Mouse (Mus musculus) heart, adult 2 months (tissue): ENCODE results near the gene Cct4. TPM values are rescaled to one million over a fixed set of nuclear protein-coding genes. Genes with fewer than 3 reads are reported as not detected.

Source experiments
- DNase-seq, 2 experiments: peaks; one replicate each; pipeline ENCODE4 v3.0.0; 2021
- H3K27ac ChIP-seq: fragments of 200-600 bp; 2 replicates; pipeline ENCODE4 v1.8.1; 2022
- H3K27me3 ChIP-seq: fragments of 200-500 bp; 2 replicates; pipeline ENCODE4 v1.6.1; 2012; ENCODE audit warnings: mild to moderate bottlenecking, low read length, inconsistent platforms, mixed read lengths; ENCODE audit not compliant: control insufficient read depth, insufficient read depth
- H3K36me3 ChIP-seq: fragments of 200-500 bp; 2 replicates; pipeline ENCODE4 v1.6.1; 2012; ENCODE audit warnings: low read length, inconsistent platforms; ENCODE audit not compliant: control insufficient read depth, insufficient read depth
- H3K4me1 ChIP-seq: fragments of 200-500 bp; 2 replicates; pipeline ENCODE4 v1.6.1; 2011; ENCODE audit warnings: low read length; ENCODE audit not compliant: control insufficient read depth, insufficient read depth
- H3K4me3 ChIP-seq: fragments of 200-600 bp; 2 replicates; pipeline ENCODE4 v1.8.1; 2022
- H3K79me2 ChIP-seq: fragments of 200-500 bp; replicated peaks from 2 replicates; pipeline ENCODE4 v1.6.1; 2012; ENCODE audit warnings: mild to moderate bottlenecking, inconsistent platforms, low read length, moderate library complexity, mixed read lengths; ENCODE audit not compliant: control insufficient read depth, insufficient read depth
- H3K9ac ChIP-seq: fragments of 200-500 bp; 2 replicates; pipeline ENCODE4 v1.6.1; 2012; ENCODE audit warnings: low read depth, mild to moderate bottlenecking, control low read depth, inconsistent platforms, low read length, mixed read lengths
- CTCF ChIP-seq: fragments of 200-600 bp; IDR thresholded peaks from 2 replicates; pipeline ENCODE4 v1.8.1; 2022; ENCODE audit warnings: antibody characterized with exemption, mild to moderate bottlenecking, moderate library complexity
- EP300 ChIP-seq: fragments of 200-500 bp; IDR thresholded peaks from 2 replicates; pipeline ENCODE4 v1.6.1; 2011; ENCODE audit warnings: low read depth, low read length, control low read depth; ENCODE audit not compliant: insufficient read depth
- POLR2A ChIP-seq: fragments of 200-500 bp; IDR thresholded peaks from 2 replicates; pipeline ENCODE4 v1.6.1; 2011; ENCODE audit warnings: mild to moderate bottlenecking, low read depth, low read length, control low read depth; ENCODE audit not compliant: insufficient read depth
- WGBS: fragments of 180-500 bp; shearing (Covaris S2); methylation state at CpG from one replicate; pipeline ENCODE4 v1.1.7; 2018; 5-methylcytosine and 5-hydroxymethylcytosine counted together
- intact Hi-C: fragments of 180-260 bp; cut with DNase I; formaldehyde crosslinking; loops from one replicate; pipeline ENCODE4 v1.15.1; 2025
- long read RNA-seq: library from polyadenylated mRNA; stranded (forward); transcript quantifications from one replicate; pipeline ENCODE4 v2.0.0, GENCODE M21; 2021
- polyA plus RNA-seq: library from polyadenylated mRNA; depleted of rRNA; stranded (reverse); fragments of >200 nt; gene quantifications from 2 replicates; pipeline ENCODE4 v1.2.3, GENCODE M21; 2012; rRNA removed
- total RNA-seq, 2 experiments: library from RNA; stranded (reverse); gene quantifications; 2 replicates each; pipeline ENCODE4 v1.2.3; 2021

Gene Cct4
- total RNA-seq (100 to 1,000 TPM; 114 to 129 TPM), polyA plus RNA-seq (54.2 and 72.3 TPM in 2 replicates)
- long read RNA-seq, transcript Cct4-204 (14 exons, 2,484 nt): major isoform, 174 of 180 reads
- long read RNA-seq, partial matches to known transcripts: 2 of 180 reads
- long read RNA-seq, other reads (novel, unspliced or antisense): 4 of 180 reads

DNA sequence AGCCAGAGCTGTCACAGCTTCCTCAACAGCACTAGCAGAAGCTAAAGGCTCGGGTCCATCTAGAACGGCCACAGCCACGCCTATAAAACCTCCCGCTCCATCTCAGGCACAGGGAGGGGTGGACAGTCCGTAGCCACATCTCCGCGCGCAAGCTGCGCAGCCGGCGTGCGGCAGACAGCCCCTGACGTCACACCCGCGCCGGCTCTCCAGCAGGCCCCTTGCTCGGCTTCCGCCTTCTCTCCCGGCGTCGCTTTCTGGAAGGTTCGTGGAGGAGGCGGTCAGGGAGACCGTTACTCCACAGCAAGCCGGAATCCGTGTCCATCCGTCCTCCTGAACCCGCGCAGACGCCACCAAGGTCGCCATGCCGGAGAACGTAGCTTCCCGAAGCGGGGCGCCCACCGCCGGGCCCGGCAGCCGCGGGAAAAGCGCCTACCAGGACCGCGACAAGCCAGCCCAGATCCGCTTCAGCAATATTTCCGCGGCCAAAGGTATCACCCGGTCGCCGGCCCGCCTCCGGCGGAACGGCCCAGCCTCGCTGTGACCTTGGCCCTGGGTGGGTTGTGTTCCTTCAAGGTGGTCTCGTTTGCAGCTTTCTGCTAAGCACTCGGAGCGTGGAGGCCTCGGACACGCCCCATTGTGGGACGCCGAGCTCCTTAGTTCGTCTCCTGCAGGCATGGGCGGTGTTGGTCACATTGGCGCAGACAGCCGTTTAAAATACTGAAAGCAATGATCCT is at the start of gene Cct4:
Gene Cct4 (plus strand): TSS at position 127 of the 734 bp plus-strand sequence.
- under 1% methylated on average over 66 of the region's 66 CpGs for WGBS
- intact Hi-C loops: loop anchor here (2.0 to 10.0 kb wide), 4 partner anchors 16 to 904 kb away; partner anchors contain the start of genes Fam161a and Papolg

DNA sequence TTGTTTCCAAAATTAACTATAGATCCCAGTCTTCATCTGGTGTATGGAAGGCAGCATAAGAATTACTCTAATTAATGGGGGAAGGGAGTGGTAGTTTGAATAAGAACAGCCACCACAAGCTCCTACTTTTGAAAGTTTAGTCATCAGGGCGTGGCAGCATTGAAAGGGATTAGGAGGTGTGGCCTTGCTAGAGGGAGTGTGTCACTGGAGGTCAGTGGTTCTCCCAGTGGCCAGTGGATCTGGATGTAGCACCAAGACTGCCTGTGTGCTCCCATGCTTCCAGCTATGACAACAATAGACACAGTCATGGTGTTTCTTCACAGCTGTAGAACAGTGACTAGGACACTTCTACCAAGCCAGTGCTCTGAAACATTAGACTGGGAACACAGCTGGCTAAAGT is 41.2 kb upstream of the Cct4 start:
- WGBS: 97% methylated on average over 1 of the region's 1 CpGs
- intact Hi-C loops: no loop called here
- no peak for TF ChIP-seq EP300
- TF ChIP-seq CTCF: no peak
- TF ChIP-seq POLR2A: no peak
- no peak for DNase-seq
- Histone ChIP-seq H3K27ac (no peak overlapping the region), H3K27me3 (no peaks in the 10 kb centered on the region), H3K79me2 (no peaks in the 10 kb centered on the region), H3K36me3 (no peaks in the 10 kb centered on the region; the same call in 1 of the 2 replicates), H3K4me1 (no peaks in the 10 kb centered on the region), H3K9ac (no peak overlapping the region), H3K4me3 (no peak overlapping the region)

More for the DNA sequence above, at the start of gene Cct4:
- Histone ChIP-seq H3K27me3 (no peaks in the 10 kb centered on the region), H3K4me1 (peaks cover 6% of the 10 kb centered on the region), H3K36me3 (peaks cover 6% of the 10 kb centered on the region; the same call in 1 of the 2 replicates), H3K27ac (peak within 1 kb of the TSS; percentile 65), H3K4me3 (peak within 1 kb of the TSS; percentile 67), H3K9ac (peak within 1 kb of the TSS; percentile 80), H3K79me2 (peaks cover 2% of the 10 kb centered on the region; the same call in 1 of the 2 replicates)
- TF ChIP-seq EP300 (peak; percentile 65), CTCF (no peak), POLR2A (peak; percentile 87)
- DNase-seq: peak; percentile 96 to 97

- H3K27ac ChIP-seq: no peak overlapping the region
- H3K79me2 ChIP-seq: no peaks in the 10 kb centered on the region
- WGBS: 93% methylated on average over 6 of the region's 6 CpGs
- no peaks in the 10 kb centered on the region; the same call in 1 of the 2 replicates for H3K36me3 ChIP-seq
- DNase-seq: no peak
- no peaks in the 10 kb centered on the region for H3K27me3 ChIP-seq
- H3K4me3 ChIP-seq: no peak overlapping the region
- no peak overlapping the region for H3K9ac ChIP-seq
- no peaks in the 10 kb centered on the region for H3K4me1 ChIP-seq
- intact Hi-C loops: no loop called here
- TF ChIP-seq CTCF (no peak), POLR2A (no peak), EP300 (no peak)
Observed at GRCm38 (mm10) chr11:22950131-22950530, 40.2 kb upstream of the Cct4 start.

GRCm38 (mm10) chr11:22952668-22953067 is 37.7 kb upstream of the Cct4 start:
- 80% methylated on average over 7 of the region's 7 CpGs for WGBS
- Histone ChIP-seq H3K27ac (no peak overlapping the region), H3K36me3 (no peaks in the 10 kb centered on the region; the same call in 1 of the 2 replicates), H3K9ac (no peak overlapping the region), H3K79me2 (no peaks in the 10 kb centered on the region), H3K27me3 (no peaks in the 10 kb centered on the region), H3K4me3 (no peak overlapping the region), H3K4me1 (no peaks in the 10 kb centered on the region)
- TF ChIP-seq CTCF (no peak), EP300 (no peak), POLR2A (no peak)
- no peak for DNase-seq
- intact Hi-C loops: no loop called here

DNA sequence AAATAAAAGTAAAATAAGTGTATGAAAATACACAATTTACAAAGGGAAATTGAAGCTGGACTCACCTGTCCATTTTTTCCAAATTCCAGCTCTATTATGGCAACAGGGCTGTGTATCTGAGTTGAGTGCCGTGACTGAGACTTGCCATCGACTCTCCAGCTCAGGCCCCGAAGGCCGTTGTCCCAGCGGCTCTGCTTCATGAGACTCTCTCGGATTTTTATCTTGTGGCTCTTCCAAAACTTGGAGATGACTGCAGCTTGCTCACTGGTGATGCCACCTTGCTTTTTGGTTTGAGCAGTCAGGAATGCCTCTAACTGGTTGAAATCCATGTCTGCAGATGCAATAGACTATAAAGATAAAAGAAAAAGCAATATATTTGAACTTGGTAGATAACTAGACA is 34.0 kb upstream of the Cct4 start:
- no peak for TF ChIP-seq POLR2A
- no peak for TF ChIP-seq CTCF
- TF ChIP-seq EP300: no peak
- DNase-seq: no peak
- Histone ChIP-seq H3K27ac (no peak overlapping the region), H3K4me1 (peaks cover 2% of the 10 kb centered on the region), H3K36me3 (no peaks in the 10 kb centered on the region; the same call in 1 of the 2 replicates), H3K9ac (no peak overlapping the region), H3K79me2 (0 out of 2 replicates have a peak, but pooled peaks cover 2% of the 10 kb centered on the region), H3K27me3 (no peaks in the 10 kb centered on the region), H3K4me3 (no peak overlapping the region)
- intact Hi-C loops: loop anchor here (2.0 to 5.0 kb wide), 2 partner anchors 96 to 729 kb away; partner anchors contain the start of gene B3gnt2
- WGBS: 90% methylated on average over 6 of the region's 6 CpGs

DNA sequence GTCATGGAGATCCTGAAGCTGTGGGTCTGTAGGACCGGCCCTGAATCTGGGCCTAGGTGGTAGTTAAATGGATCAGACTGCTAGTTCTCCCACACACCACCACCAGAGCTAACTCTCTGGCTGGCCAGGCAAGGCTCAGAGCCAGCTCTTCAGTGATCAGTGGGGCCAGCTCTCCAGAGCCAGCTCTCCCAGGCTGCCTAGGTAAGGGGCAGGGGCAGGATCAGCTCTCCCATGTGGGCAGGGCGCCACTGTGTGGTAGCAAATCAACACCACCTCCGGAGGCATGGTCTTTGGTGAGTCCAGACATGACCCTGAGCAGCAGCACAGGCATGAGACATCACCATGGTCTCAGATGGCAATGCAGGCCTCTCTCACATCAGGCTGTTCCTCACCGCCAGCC is 33.5 kb upstream of the Cct4 start:
- Histone ChIP-seq H3K9ac (no peak overlapping the region), H3K27me3 (no peaks in the 10 kb centered on the region), H3K36me3 (no peaks in the 10 kb centered on the region; the same call in 1 of the 2 replicates), H3K4me1 (peaks cover 2% of the 10 kb centered on the region), H3K79me2 (0 out of 2 replicates have a peak, but pooled peaks cover 2% of the 10 kb centered on the region), H3K27ac (no peak overlapping the region), H3K4me3 (no peak overlapping the region)
- intact Hi-C loops: loop anchor here (1.0 to 5.0 kb wide), 4 partner anchors 96 to 730 kb away; partner anchors contain the start of gene B3gnt2
- DNase-seq: peak; percentile 61 to 72
- TF ChIP-seq EP300 (0 out of 2 replicates have a peak, but pooled peaks have one; percentile 60), CTCF (peak; percentile 71), POLR2A (no peak)
- 56% methylated on average over 4 of the region's 4 CpGs for WGBS
